Mouse (Mus musculus) heart, postnatal 10 days (tissue): Measurements from ENCODE around the gene Ankrd34a. TPM values are rescaled to one million over a fixed set of nuclear protein-coding genes. Genes with fewer than 3 reads are reported as not detected.

ENCODE experiments used
- DNase-seq, 2 experiments: peaks; one replicate each; pipeline ENCODE4 v3.0.0; 2021
- intact Hi-C: fragments of 180-260 bp; cut with DNase I; formaldehyde crosslinking; loops from one replicate; pipeline ENCODE4 v1.15.1; 2025
- total RNA-seq, 2 experiments: library from RNA; stranded (reverse); gene quantifications; 2 replicates each; pipeline ENCODE4 v1.2.3; 2021

The Ankrd34a gene
- total RNA-seq, 2 experiments from 2014 or later: 2.0 to 5.5 TPM

DNA sequence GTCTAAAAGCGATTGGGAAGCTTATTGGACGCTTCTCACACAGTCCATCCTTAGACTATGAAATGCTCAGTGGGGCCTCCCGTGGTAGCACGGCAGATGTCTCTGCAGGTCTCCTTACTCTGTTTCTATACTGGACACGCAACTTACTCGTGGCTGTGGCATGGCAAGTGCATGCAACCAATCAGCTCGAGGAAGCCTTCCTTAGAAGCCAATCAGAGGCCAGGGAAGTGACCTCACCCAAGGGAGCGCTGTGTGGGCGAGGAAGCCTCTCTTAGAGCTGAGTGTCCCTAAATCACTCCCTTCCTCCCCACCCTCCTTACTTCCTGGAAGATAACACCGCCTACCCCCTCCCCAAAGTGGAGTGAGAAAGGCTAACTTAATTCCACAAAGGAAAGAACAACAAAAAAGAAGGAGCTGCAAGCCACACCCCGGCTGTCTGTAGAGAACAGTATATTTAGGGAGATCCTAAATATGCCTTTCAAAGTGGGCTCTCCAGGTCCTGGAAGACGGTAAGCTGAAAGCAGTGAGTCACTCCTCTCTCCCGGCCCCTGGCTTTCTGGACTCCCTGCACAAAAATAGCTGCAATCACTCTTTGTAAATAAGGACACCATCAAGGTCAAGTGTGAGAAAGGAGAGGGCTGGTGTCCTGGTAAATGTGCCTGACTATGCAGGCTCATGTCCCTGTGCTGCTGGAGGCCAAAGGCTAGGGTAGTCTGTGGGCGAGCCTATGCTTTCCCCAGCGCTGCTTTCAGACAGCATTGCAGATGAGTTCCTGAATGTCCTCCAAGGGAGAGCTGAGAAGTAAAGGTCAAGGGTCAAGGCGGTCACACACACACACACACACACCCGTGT is 19.5 kb upstream of the Ankrd34a start, which contains the start of gene Gm16253:
Gene Gm16253 (plus strand): TSS at position 295 of the 852 bp plus-strand sequence.
- intact Hi-C loops: loop anchor here (1.0 kb wide), 1 partner anchor 20 kb away; the partner anchor contains the start of gene Txnip

DNA sequence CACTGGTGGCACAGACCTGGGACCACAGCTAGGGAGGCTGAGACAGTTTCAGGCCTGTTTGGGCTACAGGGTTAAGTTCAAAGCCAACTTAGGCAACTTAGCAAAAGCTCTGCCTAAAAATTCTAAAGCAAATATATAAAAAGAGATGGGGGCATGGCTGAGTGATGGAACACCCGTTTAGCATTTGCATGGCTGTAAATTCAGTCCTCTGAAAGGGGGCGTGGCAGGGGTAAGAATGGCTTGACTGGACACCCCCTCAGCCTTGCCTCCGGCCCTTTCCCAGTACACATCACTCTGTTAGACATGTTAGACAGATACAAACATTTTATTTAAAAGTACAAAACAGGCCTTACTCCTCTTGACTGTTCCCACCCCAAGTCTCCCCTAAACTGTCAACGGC is 18.9 kb upstream of the Ankrd34a start:
- intact Hi-C loops: no loop called here
- no peak for DNase-seq

More for the DNA sequence above, 19.5 kb upstream of the Ankrd34a start, which contains the start of gene Gm16253:
- peak; percentile 97 to 98 for DNase-seq

DNA sequence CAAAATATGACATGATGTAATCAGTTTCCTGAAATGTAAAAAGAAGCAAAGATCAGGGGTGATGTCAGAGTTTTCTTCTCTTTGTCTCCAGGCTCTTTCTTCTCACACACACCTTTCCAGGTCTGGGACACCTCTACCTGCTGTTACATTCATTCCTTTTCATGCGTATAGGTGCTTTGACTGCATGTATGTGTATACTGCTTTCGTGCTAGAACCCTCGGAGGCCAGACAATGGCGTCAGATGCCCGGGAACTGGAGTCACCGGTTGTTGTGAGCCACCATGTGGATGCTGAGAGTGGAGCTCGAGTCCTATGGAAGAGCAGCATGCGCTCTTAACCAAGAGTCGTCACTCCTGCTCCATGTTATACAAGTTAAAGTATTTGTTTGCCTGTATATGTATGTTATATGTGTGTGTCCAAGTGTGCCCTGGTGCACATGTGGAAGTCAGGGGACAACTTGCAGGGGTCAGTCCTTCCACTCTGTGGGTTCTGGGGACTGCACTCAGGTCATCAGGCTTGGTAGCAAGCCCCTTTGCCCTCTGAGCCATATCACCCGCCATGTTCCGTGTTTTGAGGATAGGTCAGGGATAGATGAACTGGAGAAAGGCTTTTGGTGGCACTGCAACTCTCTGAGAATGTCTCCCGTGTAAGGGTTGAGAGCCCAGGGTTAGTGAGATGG is 17.7 kb upstream of the Ankrd34a start:
- intact Hi-C loops: no loop called here
- DNase-seq: peak in 1 of 2 experiments; percentile 37

GRCm38 (mm10) chr3:96579239-96579750 is 17.1 kb upstream of the Ankrd34a start:
- intact Hi-C loops: no loop called here
- peak in 1 of 2 experiments; percentile 29 for DNase-seq

GRCm38 (mm10) chr3:96579885-96580454 is 16.5 kb upstream of the Ankrd34a start:
- DNase-seq: peak; percentile 91 to 95
- intact Hi-C loops: loop anchor here (1.0 to 2.0 kb wide), 3 partner anchors 29 to 59 kb away; no protein-coding TSS in a partner anchor

DNA sequence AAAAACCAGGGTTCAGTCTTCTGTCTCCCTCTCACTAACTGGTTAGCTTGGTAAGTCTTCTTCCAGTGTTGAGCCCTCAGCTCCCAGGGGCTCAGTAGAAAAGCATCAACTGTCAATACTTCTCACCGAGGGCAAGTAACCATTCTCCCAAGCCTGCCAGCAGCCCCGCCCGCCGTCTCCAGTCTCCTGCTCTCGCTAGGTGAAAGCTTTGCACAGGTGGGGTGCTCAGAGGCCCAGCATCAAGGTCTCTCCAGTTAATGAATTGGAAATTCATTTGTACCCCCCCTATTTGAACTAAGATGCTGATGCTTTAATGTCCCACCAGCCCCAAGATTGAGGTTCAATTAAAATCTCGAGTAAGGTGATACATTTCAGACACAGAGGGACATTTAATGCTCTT is 15.3 kb upstream of the Ankrd34a start:
- DNase-seq: no peak
- intact Hi-C loops: loop anchor here (2.0 kb wide), 1 partner anchor 58 kb away; no protein-coding TSS in a partner anchor

- no peak for DNase-seq
- intact Hi-C loops: loop anchor here (2.0 kb wide), 1 partner anchor 57 kb away; no protein-coding TSS in a partner anchor
These were observed 14.5 kb upstream of the Ankrd34a start for GRCm38 (mm10) chr3:96581771-96582515.

GRCm38 (mm10) chr3:96583386-96583785 is 13.1 kb upstream of the Ankrd34a start:
- DNase-seq: no peak
- intact Hi-C loops: no loop called here

GRCm38 (mm10) chr3:96590657-96591056 is 5.8 kb upstream of the Ankrd34a start:
- no peak for DNase-seq
- intact Hi-C loops: no loop called here

DNA sequence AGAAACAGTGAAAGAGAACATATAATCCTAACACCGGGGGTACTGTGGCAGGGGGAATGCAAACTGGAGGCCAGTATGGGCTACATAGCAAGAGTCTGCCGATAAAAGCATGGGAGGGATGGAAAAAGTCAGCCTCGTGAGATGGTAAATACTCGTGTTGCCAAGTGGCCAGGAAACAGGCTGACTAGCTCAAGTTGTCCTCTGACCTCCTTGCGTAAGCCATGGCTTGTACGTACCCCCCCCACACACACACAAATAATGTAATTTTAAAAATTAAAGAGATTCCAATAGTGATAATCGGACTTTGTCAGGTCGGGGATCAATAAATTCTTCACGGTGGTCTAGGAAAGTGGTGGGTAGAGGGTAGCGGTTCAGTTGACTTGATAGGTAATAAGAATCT is 3.1 kb upstream of the Ankrd34a start:
- intact Hi-C loops: no loop called here
- peak in 1 of 2 experiments; percentile 50 for DNase-seq

DNA sequence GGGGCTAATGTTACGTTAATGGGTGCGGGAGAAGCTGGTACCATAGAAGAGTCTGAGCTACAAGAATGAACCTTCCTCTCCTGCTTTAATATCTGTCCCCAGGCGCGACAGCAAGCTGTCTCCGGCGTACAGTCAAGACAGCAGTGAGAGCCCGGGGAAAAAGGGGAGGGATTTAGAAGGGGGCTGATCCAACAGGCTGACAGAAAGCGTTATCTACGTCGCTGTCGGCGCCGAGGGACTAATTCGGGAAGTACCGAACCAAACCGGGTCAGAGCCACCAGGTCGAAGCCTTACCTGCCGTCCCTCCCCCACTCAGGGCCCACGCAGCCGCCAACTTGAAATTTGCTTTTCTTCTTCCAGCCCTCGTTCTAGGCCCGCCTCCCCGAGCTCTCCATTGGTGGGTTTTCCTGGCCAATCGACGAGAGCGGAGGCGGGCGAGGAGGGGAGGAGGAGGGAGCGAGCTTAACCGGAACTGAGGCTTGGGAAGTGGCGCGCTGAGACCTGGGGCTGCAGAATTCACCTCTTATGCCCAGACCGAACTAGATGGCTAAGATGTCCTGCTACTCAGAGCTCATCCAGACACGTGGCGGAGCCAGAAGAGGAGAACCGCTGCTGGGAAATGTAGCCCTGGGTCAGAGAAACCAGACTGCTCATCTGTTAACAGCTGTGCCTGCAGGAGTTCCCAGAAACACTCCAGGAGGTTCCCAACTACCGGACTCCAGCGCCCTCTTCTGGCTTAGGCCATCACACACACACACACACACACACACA is 2.5 kb upstream of the Ankrd34a start, which contains the start of gene Polr3gl:
Gene Polr3gl (minus strand): TSS at position 392 of the 771 bp plus-strand sequence.
- intact Hi-C loops: no loop called here
- peak; percentile 96 to 97 for DNase-seq

- intact Hi-C loops: no loop called here
- DNase-seq: no peak
These were observed 1.6 kb upstream of the Ankrd34a start for GRCm38 (mm10) chr3:96594851-96595250.

DNA sequence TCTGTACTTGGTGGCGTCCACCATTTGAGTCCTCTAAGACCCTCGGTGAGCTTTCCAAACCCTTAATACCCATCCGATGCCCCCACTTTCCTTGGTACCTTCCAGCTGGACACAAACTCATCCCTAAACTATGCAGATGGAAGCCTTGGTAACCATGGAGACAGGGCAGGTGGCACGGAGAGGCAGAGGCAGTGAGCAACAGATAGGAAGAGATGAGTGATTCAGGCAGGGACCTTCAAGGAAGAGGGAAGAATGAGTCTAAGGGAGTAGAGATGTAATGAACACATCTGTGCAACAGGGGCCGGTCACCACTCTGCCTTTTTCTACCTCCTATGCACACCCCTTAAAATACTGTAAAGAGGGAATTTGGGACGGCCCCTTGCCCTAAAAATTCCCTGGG is 775 bp upstream of the Ankrd34a start:
- no peak for DNase-seq
- intact Hi-C loops: no loop called here

GRCm38 (mm10) chr3:96596855-96597254 is 419 bp downstream of the Ankrd34a start:
- peak in 1 of 2 experiments; percentile 16 for DNase-seq
- intact Hi-C loops: no loop called here

GRCm38 (mm10) chr3:96597435-96597891 is 1.0 kb downstream of the Ankrd34a start:
- intact Hi-C loops: no loop called here
- peak; percentile 49 to 54 for DNase-seq

- intact Hi-C loops: no loop called here
- DNase-seq: peak; percentile 83 to 87
These were observed 2.0 kb downstream of the Ankrd34a start for GRCm38 (mm10) chr3:96598156-96599068.

DNA sequence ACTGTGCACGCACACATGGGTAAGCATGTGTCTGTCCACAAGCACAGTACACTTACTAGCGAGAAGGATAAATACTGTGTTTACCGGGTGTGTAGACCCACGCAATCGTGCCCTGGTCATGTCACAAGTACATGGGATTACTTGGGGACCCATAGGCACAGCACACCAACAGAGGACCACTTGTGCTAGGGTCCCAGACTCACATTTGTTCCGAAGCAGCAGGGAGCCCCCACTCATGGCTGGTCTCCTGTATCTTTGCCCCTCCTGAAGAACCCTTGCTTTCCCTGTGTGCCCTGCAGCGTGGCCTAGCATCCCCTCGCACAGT is 2.6 kb downstream of the Ankrd34a start:
- intact Hi-C loops: no loop called here
- peak in 1 of 2 experiments; percentile 11 for DNase-seq

- intact Hi-C loops: no loop called here
- no peak for DNase-seq
These were observed 3.0 kb downstream of the Ankrd34a start for GRCm38 (mm10) chr3:96599411-96599810.
